Mouse (Mus musculus) forebrain, embryonic 11.5 days (tissue): ENCODE results near the gene Notch2. TPM values are rescaled to one million over a fixed set of nuclear protein-coding genes. Genes with fewer than 3 reads are reported as not detected.

Source experiments
- ATAC-seq: fragments of 200-750 bp; cut with Nextera tagmentation; replicated peaks from 2 replicates; pipeline ENCODE4 v1.8.0; 2017; ENCODE audit warnings: moderate TSS enrichment; ENCODE audit not compliant: low FRiP score
- DNase-seq: peaks from one replicate; pipeline ENCODE4 v3.0.0-alpha.2; 2017; ENCODE audit warnings: low spot score
- H3K27ac ChIP-seq: fragments of 300-500 bp; sonication (generic); 2 replicates; pipeline ENCODE4 v1.5.1; 2014; ENCODE audit warnings: low read depth, low read length
- H3K27me3 ChIP-seq: fragments of 300-500 bp; sonication (generic); 2 replicates; pipeline ENCODE4 v1.6.1; 2014; ENCODE audit warnings: mild to moderate bottlenecking, low read length, mixed read lengths; ENCODE audit not compliant: control insufficient read depth, insufficient read depth
- H3K36me3 ChIP-seq: fragments of 300-500 bp; sonication (generic); 2 replicates; pipeline ENCODE4 v1.6.1; 2014; ENCODE audit warnings: mild to moderate bottlenecking, low read length, moderate library complexity, mixed read lengths; ENCODE audit not compliant: control insufficient read depth, insufficient read depth
- H3K4me1 ChIP-seq: fragments of 300-500 bp; sonication (generic); replicated peaks from 2 replicates; pipeline ENCODE4 v1.6.1; 2014; ENCODE audit warnings: low read length, mixed read lengths; ENCODE audit not compliant: control insufficient read depth, insufficient read depth
- H3K4me2 ChIP-seq: fragments of 300-500 bp; sonication (generic); 2 replicates; pipeline ENCODE4 v1.6.1; 2014; ENCODE audit warnings: low read depth, mild to moderate bottlenecking, low read length, moderate library complexity, mixed read lengths; ENCODE audit not compliant: severe bottlenecking
- H3K4me3 ChIP-seq: fragments of 300-500 bp; sonication (generic); 2 replicates; pipeline ENCODE4 v1.5.1; 2014; ENCODE audit warnings: low read depth, low read length
- H3K9ac ChIP-seq: fragments of 300-500 bp; sonication (generic); 2 replicates; pipeline ENCODE4 v1.6.1; 2014; ENCODE audit warnings: low read length
- H3K9me3 ChIP-seq: fragments of 300-500 bp; sonication (generic); 2 replicates; pipeline ENCODE4 v1.6.1; 2016; ENCODE audit warnings: low read length, mixed read lengths; ENCODE audit not compliant: control insufficient read depth
- WGBS: fragments of 180-500 bp; shearing (Covaris S2); extraction: QIAGEN DNeasy Blood & Tissue Kit; methylation state at CpG from one replicate; pipeline ENCODE4 v1.1.7; 2014; 5-methylcytosine and 5-hydroxymethylcytosine counted together
- polyA plus RNA-seq: library from polyadenylated mRNA; unstranded; fragments of >200 nt; fragmentation: Nextera tagmentation; extraction: Ambion mirVana; gene quantifications from 2 replicates; pipeline ENCODE4 v1.2.1, GENCODE M21; 2014

Gene Notch2
- polyA plus RNA-seq, 1 experiment from 2014 or later = 27.6 TPM

- no peaks in the 10 kb centered on the region for H3K36me3 ChIP-seq
- no peak overlapping the region for H3K27ac ChIP-seq
- H3K27me3 ChIP-seq = no peaks in the 10 kb centered on the region
- H3K9me3 ChIP-seq = no peaks in the 10 kb centered on the region
- ATAC-seq (no peak), DNase-seq (no peak)
- H3K4me2 ChIP-seq = no peak overlapping the region
- no peak overlapping the region for H3K4me3 ChIP-seq
- WGBS = 89% methylated on average over 16 of the region's 16 CpGs
- no peak overlapping the region for H3K9ac ChIP-seq
- H3K4me1 ChIP-seq = peaks cover 29% of the 10 kb centered on the region
Measured at GRCm38 (mm10) chr3:98039666-98040456, 26.5 kb downstream of the Notch2 start.

GRCm38 (mm10) chr3:98040836-98041235 lies 27.5 kb downstream of the Notch2 start:
- H3K4me2 ChIP-seq = no peak overlapping the region
- no peak overlapping the region for H3K4me3 ChIP-seq
- H3K4me1 ChIP-seq = peaks cover 22% of the 10 kb centered on the region
- 88% methylated on average over 6 of the region's 6 CpGs for WGBS
- H3K27ac ChIP-seq = no peak overlapping the region
- DNase-seq (no peak), ATAC-seq (no peak)
- H3K27me3 ChIP-seq = no peaks in the 10 kb centered on the region
- no peaks in the 10 kb centered on the region for H3K36me3 ChIP-seq
- no peak overlapping the region for H3K9ac ChIP-seq
- H3K9me3 ChIP-seq = no peaks in the 10 kb centered on the region

GRCm38 (mm10) chr3:98042301-98042700 lies 29.0 kb downstream of the Notch2 start:
- ATAC-seq (no peak), DNase-seq (no peak)
- Histone ChIP-seq H3K27ac (peak overlapping the region; percentile 79), H3K9ac (no peak overlapping the region; the same call in 1 of the 2 replicates), H3K4me1 (peaks cover 24% of the 10 kb centered on the region), H3K27me3 (no peaks in the 10 kb centered on the region), H3K4me3 (no peak overlapping the region), H3K9me3 (no peaks in the 10 kb centered on the region), H3K4me2 (peak overlapping the region; percentile 2; the same call in 1 of the 2 replicates), H3K36me3 (no peaks in the 10 kb centered on the region)
- WGBS = 59% methylated on average over 6 of the region's 6 CpGs

GRCm38 (mm10) chr3:98042955-98043456 lies 29.7 kb downstream of the Notch2 start:
- Histone ChIP-seq H3K9me3 (no peaks in the 10 kb centered on the region), H3K27ac (peak overlapping the region; percentile 79), H3K36me3 (no peaks in the 10 kb centered on the region), H3K4me2 (peak overlapping the region; percentile 2; the same call in 1 of the 2 replicates), H3K9ac (peak overlapping the region; percentile 16; the same call in 1 of the 2 replicates), H3K4me3 (no peak overlapping the region), H3K27me3 (no peaks in the 10 kb centered on the region), H3K4me1 (peaks cover 24% of the 10 kb centered on the region)
- no peak for DNase-seq
- 3% methylated on average over 9 of the region's 9 CpGs for WGBS
- ATAC-seq = peak; percentile 79

- 55% methylated on average over 4 of the region's 4 CpGs for WGBS
- ATAC-seq = peak; percentile 37; the same call in 1 of the 2 replicates
- H3K4me1 ChIP-seq = peaks cover 21% of the 10 kb centered on the region
Measured at GRCm38 (mm10) chr3:98043669-98044068, 30.3 kb downstream of the Notch2 start.

GRCm38 (mm10) chr3:98044768-98045368 lies 31.5 kb downstream of the Notch2 start:
- Histone ChIP-seq H3K9ac (no peak overlapping the region), H3K36me3 (no peaks in the 10 kb centered on the region), H3K27ac (no peak overlapping the region), H3K4me1 (peaks cover 21% of the 10 kb centered on the region), H3K4me2 (no peak overlapping the region), H3K4me3 (no peak overlapping the region), H3K27me3 (no peaks in the 10 kb centered on the region), H3K9me3 (no peaks in the 10 kb centered on the region)
- no peak for DNase-seq
- no peak for ATAC-seq
- WGBS = 90% methylated on average over 4 of the region's 4 CpGs

More at GRCm38 (mm10) chr3:98043669-98044068, 30.3 kb downstream of the Notch2 start:
- Histone ChIP-seq H3K27ac (peak overlapping the region; percentile 79), H3K9ac (no peak overlapping the region; the same call in 1 of the 2 replicates), H3K4me3 (no peak overlapping the region), H3K9me3 (no peaks in the 10 kb centered on the region), H3K27me3 (no peaks in the 10 kb centered on the region), H3K36me3 (no peaks in the 10 kb centered on the region), H3K4me2 (no peak overlapping the region)
- no peak for DNase-seq

- no peak overlapping the region for H3K9ac ChIP-seq
- ATAC-seq (no peak), DNase-seq (no peak)
- no peaks in the 10 kb centered on the region for H3K27me3 ChIP-seq
- H3K36me3 ChIP-seq = no peaks in the 10 kb centered on the region
- H3K4me3 ChIP-seq = no peak overlapping the region
- no peak overlapping the region for H3K27ac ChIP-seq
- 49% methylated on average over 8 of the region's 8 CpGs for WGBS
- no peaks in the 10 kb centered on the region for H3K9me3 ChIP-seq
- peaks cover 21% of the 10 kb centered on the region for H3K4me1 ChIP-seq
- no peak overlapping the region for H3K4me2 ChIP-seq
Measured at GRCm38 (mm10) chr3:98045465-98046148, 32.3 kb downstream of the Notch2 start.

- H3K4me1 ChIP-seq = peaks cover 21% of the 10 kb centered on the region
- no peak overlapping the region for H3K27ac ChIP-seq
- ATAC-seq = no peak
Measured at GRCm38 (mm10) chr3:98046305-98046704, 33.0 kb downstream of the Notch2 start.

More at GRCm38 (mm10) chr3:98046305-98046704, 33.0 kb downstream of the Notch2 start:
- H3K27me3 ChIP-seq = no peaks in the 10 kb centered on the region
- H3K9me3 ChIP-seq = no peaks in the 10 kb centered on the region
- 75% methylated on average over 8 of the region's 8 CpGs for WGBS
- no peaks in the 10 kb centered on the region for H3K36me3 ChIP-seq
- H3K4me3 ChIP-seq = no peak overlapping the region
- DNase-seq = no peak
- no peak overlapping the region for H3K9ac ChIP-seq
- H3K4me2 ChIP-seq = no peak overlapping the region
